Mouse (Mus musculus) heart, embryonic 14.5 days (tissue): ENCODE results near the gene Rufy2. TPM values are rescaled to one million over a fixed set of nuclear protein-coding genes. Genes with fewer than 3 reads are reported as not detected.

ENCODE experiments used
- ATAC-seq: fragments of 200-750 bp; cut with Nextera tagmentation; 2 replicates; pipeline ENCODE4 v1.8.0; 2017; ENCODE audit warnings: low read depth, moderate TSS enrichment; ENCODE audit not compliant: insufficient number of reproducible peaks, insufficient read depth, low FRiP score
- H3K27ac ChIP-seq, 2 experiments: fragments of 200-500 bp in 1 of 2; fragments of 300-500 bp in 1 of 2; sonication (generic) in 1 of 2; replicated peaks in 1 of 2; 2 replicates each; pipeline ENCODE4 v1.5.1; 2012 to 2014; ENCODE audit warnings: low read depth in 2 of 2, low read length in 2 of 2, control low read depth in 1 of 2, mild to moderate bottlenecking in 1 of 2, mixed read lengths in 1 of 2; ENCODE audit not compliant: control insufficient read depth in 1 of 2, insufficient read depth in 1 of 2
- H3K27me3 ChIP-seq: fragments of 300-500 bp; sonication (generic); 2 replicates; pipeline ENCODE4 v1.6.1; 2014; ENCODE audit warnings: mild to moderate bottlenecking, low read length, control low read depth; ENCODE audit not compliant: control insufficient read depth, insufficient read depth
- H3K36me3 ChIP-seq: fragments of 300-500 bp; sonication (generic); 2 replicates; pipeline ENCODE4 v1.6.1; 2014; ENCODE audit warnings: mild to moderate bottlenecking, control low read depth, low read length, mixed read lengths; ENCODE audit not compliant: control insufficient read depth, insufficient read depth
- H3K4me1 ChIP-seq, 2 experiments: fragments of 200-500 bp in 1 of 2; fragments of 300-500 bp in 1 of 2; sonication (generic) in 1 of 2; 2 replicates each; pipeline ENCODE4 v1.6.1; 2012 to 2014; ENCODE audit warnings: low read length in 2 of 2, control low read depth in 1 of 2, mixed read lengths in 1 of 2; ENCODE audit not compliant: control insufficient read depth in 2 of 2, insufficient read depth in 2 of 2
- H3K4me2 ChIP-seq: fragments of 300-500 bp; sonication (generic); 2 replicates; pipeline ENCODE4 v1.6.1; 2014; ENCODE audit warnings: mild to moderate bottlenecking, low read length
- H3K4me3 ChIP-seq, 2 experiments: fragments of 200-500 bp in 1 of 2; fragments of 300-500 bp in 1 of 2; sonication (generic) in 1 of 2; 2 replicates each; pipeline ENCODE4 v1.5.1; 2012 to 2014; ENCODE audit warnings: low read length in 2 of 2, mild to moderate bottlenecking in 2 of 2, control low read depth in 1 of 2, low read depth in 1 of 2, moderate library complexity in 1 of 2; ENCODE audit not compliant: control insufficient read depth in 1 of 2, insufficient read depth in 1 of 2
- H3K9ac ChIP-seq: fragments of 300-500 bp; sonication (generic); 2 replicates; pipeline ENCODE4 v1.6.1; 2014; ENCODE audit warnings: mild to moderate bottlenecking, low read length
- H3K9me3 ChIP-seq: fragments of 300-500 bp; sonication (generic); 2 replicates; pipeline ENCODE4 v1.6.1; 2016; ENCODE audit warnings: low read length, control low read depth; ENCODE audit not compliant: control insufficient read depth
- WGBS: fragments of 180-500 bp; shearing (Covaris S2); extraction: QIAGEN DNeasy Blood & Tissue Kit; methylation state at CpG from one replicate; pipeline ENCODE4 v1.1.7; 2014; 5-methylcytosine and 5-hydroxymethylcytosine counted together
- polyA plus RNA-seq: library from polyadenylated mRNA; unstranded; fragments of >200 nt; fragmentation: Nextera tagmentation; extraction: Ambion mirVana; gene quantifications from 2 replicates; pipeline ENCODE4 v1.2.1, GENCODE M21; 2014

The Rufy2 gene
- polyA plus RNA-seq, 1 experiment from 2014 or later: 15.8 TPM

GRCm38 (mm10) chr10:63063365-63063764, 83.3 kb downstream of the Rufy2 start:
- Histone ChIP-seq H3K27ac (no peak overlapping the region), H3K36me3 (no peaks in the 10 kb centered on the region), H3K4me2 (no peak overlapping the region), H3K4me1 (no peaks in the 10 kb centered on the region; a peak in 1 of 4 replicates), H3K27me3 (no peaks in the 10 kb centered on the region), H3K4me3 (no peak overlapping the region), H3K9ac (no peak overlapping the region), H3K9me3 (no peaks in the 10 kb centered on the region)
- WGBS: 80% methylated on average over 7 of the region's 7 CpGs
- no peak for ATAC-seq

DNA sequence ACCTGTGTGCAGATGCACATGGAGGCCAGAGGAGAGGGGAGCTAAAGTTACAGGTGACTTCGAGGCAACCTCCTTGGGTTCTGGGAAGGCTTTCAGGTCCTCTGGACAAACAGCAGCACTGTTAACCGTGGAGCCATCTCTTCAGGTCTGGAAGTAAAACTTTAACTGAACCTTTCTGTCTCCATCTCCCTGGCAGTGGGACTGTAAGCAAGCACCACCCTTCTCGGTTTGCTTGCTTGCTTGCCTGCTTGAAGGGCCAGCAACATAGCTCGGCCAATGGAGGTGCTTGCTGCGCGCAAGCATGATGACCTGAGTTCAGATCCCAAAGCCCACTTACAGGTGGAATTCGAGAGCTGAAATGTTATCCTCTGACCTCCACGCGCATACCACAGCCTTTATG, 84.5 kb downstream of the Rufy2 start:
- H3K4me1 ChIP-seq: no peaks in the 10 kb centered on the region; a peak in 1 of 4 replicates
- H3K9me3 ChIP-seq: no peaks in the 10 kb centered on the region
- ATAC-seq: no peak
- H3K36me3 ChIP-seq: no peaks in the 10 kb centered on the region
- no peak overlapping the region for H3K4me2 ChIP-seq
- 84% methylated on average over 9 of the region's 9 CpGs for WGBS
- H3K27me3 ChIP-seq: no peaks in the 10 kb centered on the region
- no peak overlapping the region for H3K27ac ChIP-seq
- H3K4me3 ChIP-seq: no peak overlapping the region
- no peak overlapping the region for H3K9ac ChIP-seq

DNA sequence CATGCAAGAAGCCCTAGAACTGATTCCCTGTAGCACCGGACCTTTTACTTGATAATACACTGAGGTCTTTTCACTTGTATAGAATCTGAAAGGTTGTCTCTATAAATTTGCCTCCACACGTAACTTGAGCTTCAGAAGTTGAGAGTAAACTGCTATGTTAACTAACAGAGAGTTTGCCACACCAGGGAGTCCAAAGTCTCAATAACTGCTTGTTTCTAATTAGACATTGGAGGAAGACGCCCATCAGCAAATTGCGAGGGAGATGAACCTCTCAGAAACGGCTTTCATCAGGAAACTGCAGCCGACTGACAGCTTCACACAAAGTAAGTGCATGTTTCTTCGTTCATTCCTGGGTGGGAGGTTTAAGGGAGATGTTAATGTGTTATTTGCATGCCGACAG, 85.5 kb downstream of the Rufy2 start:
- no peaks in the 10 kb centered on the region for H3K27me3 ChIP-seq
- H3K36me3 ChIP-seq: no peaks in the 10 kb centered on the region
- WGBS: 57% methylated on average over 8 of the region's 8 CpGs
- H3K9me3 ChIP-seq: no peaks in the 10 kb centered on the region
- no peak overlapping the region for H3K9ac ChIP-seq
- no peak overlapping the region for H3K4me2 ChIP-seq
- ATAC-seq: no peak
- no peak overlapping the region for H3K4me3 ChIP-seq
- no peaks in the 10 kb centered on the region; a peak in 1 of 4 replicates for H3K4me1 ChIP-seq
- H3K27ac ChIP-seq: no peak overlapping the region

DNA sequence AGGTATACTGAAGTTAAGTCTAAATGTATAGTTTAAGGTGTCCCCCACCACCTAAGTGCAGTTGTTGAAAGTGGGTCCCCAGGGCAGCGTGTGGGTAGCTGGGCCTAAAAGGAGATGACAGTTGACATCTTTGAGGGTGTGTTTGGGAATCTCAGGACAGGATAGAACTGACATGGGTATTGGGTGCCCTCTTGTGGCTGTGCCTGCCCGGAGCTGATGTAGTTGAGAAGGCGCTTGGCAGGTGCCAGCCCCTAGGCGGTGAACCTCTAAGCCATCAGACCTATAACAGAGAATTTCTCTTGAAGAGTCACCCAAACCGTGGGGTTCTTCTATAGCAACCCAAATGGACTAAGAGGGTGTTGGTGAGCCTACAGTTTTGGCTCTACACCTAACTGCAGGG, 86.0 kb downstream of the Rufy2 start:
- ATAC-seq: no peak
- Histone ChIP-seq H3K27me3 (no peaks in the 10 kb centered on the region), H3K9ac (no peak overlapping the region), H3K36me3 (no peaks in the 10 kb centered on the region), H3K4me2 (no peak overlapping the region), H3K4me3 (no peak overlapping the region), H3K9me3 (no peaks in the 10 kb centered on the region), H3K27ac (no peak overlapping the region), H3K4me1 (no peaks in the 10 kb centered on the region)
- WGBS: 4% methylated on average over 5 of the region's 5 CpGs

Other genes with a start within 250 kb of the Rufy2 start
- 90.8 and 93.4 TPM in 2 replicates for gene Ccar1, start 187.9 kb upstream of the Rufy2 start, polyA plus RNA-seq
- gene Tet1, start 71.2 kb upstream of the Rufy2 start, polyA plus RNA-seq: 32.0 and 35.0 TPM in 2 replicates
- gene Slc25a16, start 59.6 kb upstream of the Rufy2 start, polyA plus RNA-seq: 14.8 and 14.9 TPM in 2 replicates
- 13.3 and 13.7 TPM in 2 replicates for gene Dna2, start 33.2 kb upstream of the Rufy2 start, polyA plus RNA-seq
- gene Hnrnph3, start 44.0 kb downstream of the Rufy2 start, polyA plus RNA-seq: 42.8 and 47.3 TPM in 2 replicates
- gene Pbld2, start 44.1 kb downstream of the Rufy2 start, polyA plus RNA-seq: 0.46 and 1.3 TPM in 2 replicates
- gene Pbld1, start 79.9 kb downstream of the Rufy2 start, polyA plus RNA-seq: 0.66 and 0.68 TPM in 2 replicates
- gene Atoh7, start 119.4 kb downstream of the Rufy2 start, polyA plus RNA-seq: not detected in 2 replicates
- 8.7 and 9.5 TPM in 2 replicates for gene Mypn, start 223.7 kb downstream of the Rufy2 start, polyA plus RNA-seq